Mouse (Mus musculus) heart, postnatal 14 days (tissue): ENCODE data around the gene Shisa4. TPM values are rescaled to one million over a fixed set of nuclear protein-coding genes. Genes with fewer than 3 reads are reported as not detected.

Experiments used
- total RNA-seq, 2 experiments: library from RNA; stranded (reverse); gene quantifications; 2 replicates each; pipeline ENCODE4 v1.2.3; 2021

The Shisa4 gene
- total RNA-seq, 2 experiments from 2014 or later, result 2.7 to 4.2 TPM

Other genes starting within 250 kb of the Shisa4 start
- 1 to 10 TPM in 1 of 2 experiments, under 1 TPM in 1; 0.72 to 3.3 TPM for gene Ptpn7, start 242.5 kb downstream of the Shisa4 start, total RNA-seq
- gene Arl8a, start 228.4 kb downstream of the Shisa4 start, total RNA-seq, result 10 to 100 TPM; 25.7 to 28.0 TPM
- gene Gpr37l1, start 207.6 kb downstream of the Shisa4 start, total RNA-seq, result under 1 TPM; 0.32 to 0.48 TPM
- under 1 TPM in 1 of 2 experiments, not detected in 1; 0.26 TPM for gene Elf3, start 116.7 kb downstream of the Shisa4 start, total RNA-seq
- 10 to 100 TPM; 22.0 to 23.0 TPM for gene Rnpep, start 91.2 kb downstream of the Shisa4 start, total RNA-seq
- 100 to 1,000 TPM; 359 to 389 TPM for gene Timm17a, start 61.5 kb downstream of the Shisa4 start, total RNA-seq
- gene Lmod1, start 50.4 kb downstream of the Shisa4 start, total RNA-seq, result 1 to 10 TPM; 1.9 to 3.0 TPM
- gene Ipo9, start 55.3 kb upstream of the Shisa4 start, total RNA-seq, result 10 to 100 TPM; 43.5 to 47.6 TPM
- 10 to 100 TPM; 25.9 to 34.5 TPM for gene Nav1, start 232.1 kb upstream of the Shisa4 start, total RNA-seq